Mouse (Mus musculus): ENCODE results near the gene Olfr24. TPM values are rescaled to one million over a fixed set of nuclear protein-coding genes. Genes with fewer than 3 reads are reported as not detected.
"Not testable (repeated sequence)": the region's sequence is repeated elsewhere in the genome, so short reads cannot be mapped to it uniquely, and the experiment has no call there.

Gene Olfr24
- total RNA-seq (2015), result not detected in 2 replicates
- total RNA-seq (2017), result not detected in 2 replicates

DNA sequence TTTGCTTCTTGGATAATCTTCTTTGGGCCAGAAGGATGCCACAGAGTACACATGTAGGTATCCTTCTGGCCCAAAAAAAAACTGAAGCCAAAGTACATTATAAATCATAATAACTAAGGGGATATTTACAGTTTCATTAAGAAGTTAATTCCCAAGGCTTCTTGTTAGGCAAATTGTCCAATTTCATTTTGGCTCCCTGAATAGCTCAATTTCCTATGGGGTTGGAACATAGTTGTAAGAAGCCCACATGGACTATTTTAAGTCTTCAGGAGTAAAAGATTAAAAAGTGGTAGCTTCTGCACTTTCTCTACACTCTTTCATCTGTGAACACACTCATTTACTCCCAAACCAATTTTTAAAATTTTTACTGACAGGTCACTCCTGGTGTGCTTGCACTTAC, at the start of gene Olfr24:
Gene Olfr24, minus strand, starts transcription at position 101 of the 400 bp plus-strand sequence.
- ATAC-seq (replicated peaks; ENCODE audit: poor library complexity), result no peak

DNA sequence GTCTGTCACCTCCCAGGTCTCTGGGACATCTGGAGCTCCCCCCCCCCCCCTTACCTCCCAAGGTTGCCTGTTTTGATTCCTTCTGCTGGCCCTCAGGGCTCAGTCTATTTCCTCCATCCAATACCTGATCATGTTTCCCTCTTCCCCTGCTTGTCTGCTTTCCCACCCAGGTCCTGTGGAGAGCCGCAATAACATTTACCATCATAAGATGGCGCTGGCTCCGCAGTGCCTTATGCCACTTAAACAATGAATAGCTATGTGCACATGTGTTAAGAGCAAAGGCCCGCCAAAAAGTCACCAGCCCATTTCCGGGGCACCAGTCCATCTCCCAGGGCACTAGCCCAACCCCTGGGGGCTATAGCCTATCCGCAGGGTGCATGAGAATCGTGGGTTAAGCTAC, 21.5 kb upstream of the Olfr24 start:
- ATAC-seq (replicated peaks; ENCODE audit: poor library complexity), result no peak

DNA sequence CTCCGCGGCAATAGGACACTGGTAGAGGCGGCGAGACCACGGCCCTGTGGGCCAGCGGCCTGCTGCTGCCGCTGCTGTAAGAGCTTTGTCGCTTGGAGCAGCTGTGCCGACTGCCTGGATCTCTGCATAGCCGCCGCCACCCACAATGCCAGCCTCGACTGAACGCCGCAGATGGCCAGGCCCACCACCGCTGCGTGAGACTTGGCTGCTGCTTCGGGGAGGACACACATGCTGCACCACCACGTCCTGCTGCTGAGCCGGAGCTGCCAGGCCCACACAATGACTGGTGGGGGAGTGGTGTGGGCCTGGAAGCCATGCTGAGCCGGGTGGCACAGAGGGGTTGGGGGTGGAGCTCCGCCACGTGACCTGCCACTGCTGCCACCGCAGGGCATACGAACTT, 15.7 kb upstream of the Olfr24 start:
- no peak for ATAC-seq (replicated peaks; ENCODE audit: poor library complexity)

DNA sequence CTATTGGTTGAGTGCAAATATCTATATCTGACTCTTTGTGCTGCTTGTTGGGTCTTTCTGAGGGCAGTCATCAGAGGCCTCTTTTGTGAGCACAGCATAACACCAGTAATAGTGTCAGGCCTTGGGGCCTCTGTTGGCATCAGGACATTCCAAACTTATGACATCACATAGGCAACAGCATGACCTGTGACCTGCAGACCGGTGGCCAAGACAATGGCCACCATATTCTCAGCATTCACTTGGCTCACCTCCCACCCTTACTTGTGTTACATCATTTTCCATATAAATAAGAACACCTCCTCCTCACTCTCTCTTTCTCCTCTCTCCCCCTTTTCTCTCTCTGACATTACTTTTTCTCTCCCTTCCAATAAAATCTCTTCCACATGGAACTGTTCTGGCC, 15.2 kb upstream of the Olfr24 start:
- ATAC-seq (replicated peaks; ENCODE audit: poor library complexity), result no peak

DNA sequence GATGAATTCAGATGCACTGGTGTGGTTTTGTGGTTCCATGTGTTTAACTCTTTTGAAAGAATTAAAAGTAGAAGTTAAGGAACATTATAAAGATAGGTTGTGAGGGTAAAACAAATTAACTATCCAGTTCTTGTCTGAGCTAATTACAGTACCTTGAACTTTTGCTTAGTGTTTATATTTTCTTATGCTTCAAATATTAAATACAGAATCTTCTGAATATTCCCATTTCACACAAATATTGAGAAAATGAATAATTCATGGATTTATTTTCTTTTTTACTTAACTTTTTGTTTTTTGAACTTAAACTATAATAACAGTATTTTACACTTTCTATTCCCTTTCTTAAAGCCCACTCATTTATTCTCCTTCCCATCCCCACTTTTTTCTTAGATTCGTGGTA, 8.2 kb downstream of the Olfr24 start:
- no peak for ATAC-seq (replicated peaks; ENCODE audit: poor library complexity)

DNA sequence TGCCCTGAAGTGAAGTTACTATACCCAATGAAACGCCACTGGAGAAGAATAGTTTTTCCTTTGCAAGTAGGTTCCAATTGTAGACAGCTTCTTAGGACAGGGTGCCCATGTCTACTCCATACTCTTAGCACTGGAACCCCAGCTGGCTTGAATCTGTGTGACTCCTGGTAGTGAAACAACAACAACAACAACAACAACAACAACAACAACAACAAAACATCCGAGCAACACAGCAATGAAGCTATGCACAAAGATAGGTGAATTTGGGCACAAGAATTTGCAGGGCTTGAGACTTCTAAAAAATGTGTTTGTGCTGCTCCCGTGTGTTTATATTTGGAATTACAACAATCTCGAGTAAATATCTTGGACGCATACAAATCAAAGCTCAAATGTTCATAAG, 19.2 kb downstream of the Olfr24 start:
- peak; percentile 68; the same call in 1 of the 2 replicates for ATAC-seq (replicated peaks; ENCODE audit: poor library complexity)

DNA sequence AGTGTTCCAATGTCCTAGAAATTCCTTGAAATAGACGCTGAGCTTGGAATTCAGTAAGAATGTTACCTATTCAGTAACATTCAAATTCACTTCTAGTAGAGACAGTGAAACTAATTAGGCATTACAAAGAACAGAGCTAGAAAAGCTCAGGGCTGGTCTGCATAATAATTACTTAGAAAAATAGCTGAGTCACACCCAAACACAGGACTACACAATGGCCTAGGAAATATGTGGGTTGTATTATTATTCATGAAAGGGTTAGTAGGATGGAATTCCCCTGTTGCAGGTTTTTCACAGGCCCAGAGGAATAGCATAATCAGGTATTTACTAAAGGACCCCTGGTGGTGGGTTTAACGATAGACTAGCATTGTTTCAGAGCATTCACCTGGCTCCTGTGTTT, 29.6 kb downstream of the Olfr24 start:
- not testable (repeated sequence) for ATAC-seq (replicated peaks; ENCODE audit: poor library complexity)

DNA sequence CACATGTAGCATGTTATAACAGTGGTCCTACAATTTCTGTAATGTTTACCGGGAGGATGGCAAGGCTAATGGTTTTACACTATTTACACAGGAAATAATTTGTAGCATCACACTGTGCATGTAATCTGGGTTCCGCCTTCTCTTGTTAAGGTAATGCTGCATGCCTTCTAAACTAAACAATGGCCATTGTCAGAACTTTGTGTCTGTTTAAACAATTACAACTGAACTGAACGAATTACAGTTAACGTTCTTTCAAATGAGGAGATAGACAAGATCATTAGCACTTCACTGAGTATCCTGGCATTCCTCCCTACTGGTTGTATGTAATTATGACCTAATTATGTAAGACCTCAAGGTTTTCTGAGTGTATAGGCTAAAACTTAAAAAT, 41.1 kb downstream of the Olfr24 start:
- no peak for ATAC-seq (replicated peaks; ENCODE audit: poor library complexity)

DNA sequence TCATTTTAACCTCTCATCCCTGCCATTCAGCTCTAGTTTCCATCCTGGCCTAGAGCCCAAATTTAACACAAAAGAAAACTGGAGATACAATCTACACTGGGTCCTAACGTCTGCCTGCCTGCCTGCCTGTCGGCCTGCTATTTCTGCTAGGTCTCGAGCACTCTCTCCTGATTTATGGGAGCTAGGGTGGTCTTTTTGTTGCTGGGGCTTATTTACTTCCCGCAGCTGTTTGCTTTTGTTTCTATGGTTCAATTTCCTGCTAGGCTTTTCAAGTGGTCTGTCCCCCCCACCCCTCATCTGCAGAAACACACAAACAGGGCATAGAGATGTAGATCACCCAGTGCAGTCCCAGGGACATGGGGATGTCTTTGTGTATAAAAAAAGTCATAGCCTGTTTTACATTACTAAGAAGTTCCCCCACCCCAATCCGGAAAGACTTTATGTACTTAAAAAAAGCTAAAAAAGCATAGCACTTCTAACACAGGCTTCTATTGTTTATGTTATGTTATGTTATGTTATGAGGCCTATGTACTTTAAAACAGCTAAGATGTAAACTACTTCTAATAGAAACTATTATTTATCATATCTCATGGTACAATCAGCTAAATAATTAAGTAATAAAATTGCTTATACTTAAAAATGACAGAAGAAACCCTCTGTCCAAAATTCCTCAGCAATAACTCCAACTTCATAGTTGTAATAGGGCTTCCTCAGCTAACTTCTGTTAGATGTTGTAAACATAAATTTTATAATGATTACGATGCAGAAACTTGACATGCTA, 41.7 kb downstream of the Olfr24 start:
- ATAC-seq (replicated peaks; ENCODE audit: poor library complexity), result no peak

DNA sequence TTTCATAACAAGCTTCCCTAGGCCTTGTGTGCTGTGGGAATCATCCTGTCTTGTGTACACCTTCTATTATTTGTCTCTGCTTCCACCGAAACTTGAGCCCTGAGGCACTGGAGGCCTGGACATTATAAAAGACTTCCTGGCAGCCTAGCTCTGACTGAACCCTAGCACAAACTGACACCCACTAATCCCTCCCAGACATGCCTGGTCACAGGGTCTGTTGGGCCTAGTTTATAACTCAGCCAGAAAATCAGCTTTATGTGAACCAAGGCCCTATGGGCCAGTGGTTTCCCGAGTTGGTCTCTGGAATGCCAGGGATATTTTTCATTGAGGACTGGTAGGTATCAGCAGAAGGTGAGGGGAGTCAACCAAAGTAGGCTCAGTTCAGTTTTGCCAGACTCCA, 42.8 kb downstream of the Olfr24 start:
- no peak for ATAC-seq (replicated peaks; ENCODE audit: poor library complexity)

DNA sequence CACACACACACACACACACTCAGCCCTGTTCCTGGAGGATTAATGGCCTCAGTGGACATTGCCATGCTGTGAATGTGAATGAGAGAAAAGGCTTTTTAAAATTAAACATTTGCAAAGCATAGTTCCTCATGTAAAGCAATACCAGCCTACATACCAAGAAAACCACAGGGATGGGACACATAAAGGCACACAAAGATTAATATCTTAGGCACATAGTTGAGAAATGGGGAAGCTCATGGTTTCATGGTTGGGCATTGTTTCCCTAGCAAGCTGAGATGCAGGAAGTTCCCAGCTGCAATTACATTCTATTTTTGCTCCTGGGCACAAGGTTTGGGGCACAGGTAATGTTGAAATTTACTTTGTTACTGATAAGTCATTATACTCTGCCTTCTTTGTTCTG, 58.2 kb downstream of the Olfr24 start:
- ATAC-seq (replicated peaks; ENCODE audit: poor library complexity), result peak; percentile 85

Other genes with a start within 250 kb of the Olfr24 start
- gene Muc16, start 89.5 kb downstream of the Olfr24 start, total RNA-seq (2015), result not detected in 2 replicates
- not detected in 2 replicates for gene Muc16, start 89.5 kb downstream of the Olfr24 start, total RNA-seq (2017)
- gene Olfr828, start 55.5 kb upstream of the Olfr24 start, total RNA-seq (2015), result not detected in 2 replicates
- not detected in 2 replicates for gene Olfr828, start 55.5 kb upstream of the Olfr24 start, total RNA-seq (2017)
- not detected in 2 replicates for gene Olfr829, start 90.9 kb upstream of the Olfr24 start, total RNA-seq (2015)
- gene Olfr829, start 90.9 kb upstream of the Olfr24 start, total RNA-seq (2017), result not detected in 2 replicates
- not detected in 2 replicates for gene Olfr830, start 110.7 kb upstream of the Olfr24 start, total RNA-seq (2015)
- not detected in 2 replicates for gene Olfr830, start 110.7 kb upstream of the Olfr24 start, total RNA-seq (2017)
- not detected in 2 replicates for gene Olfr832, start 173.1 kb upstream of the Olfr24 start, total RNA-seq (2015)
- not detected in 2 replicates for gene Olfr832, start 173.1 kb upstream of the Olfr24 start, total RNA-seq (2017)
- not detected in 2 replicates for gene Olfr834, start 224.0 kb upstream of the Olfr24 start, total RNA-seq (2015)
- gene Olfr834, start 224.0 kb upstream of the Olfr24 start, total RNA-seq (2017), result not detected in 2 replicates

Data from megakaryocyte progenitor cell, adult 5-6 weeks (primary cell).